Mouse (Mus musculus) stomach, postnatal 0 days (tissue): ENCODE results near the gene Meis3.

Source experiments
- CTCF ChIP-seq: IDR thresholded peaks from 2 replicates; pipeline ENCODE4 v1.5.1; 2016; ENCODE audit warnings: antibody characterized with exemption, low read depth, mild to moderate bottlenecking, moderate library complexity
- EP300 ChIP-seq: optimal IDR thresholded peaks from 2 replicates; pipeline ENCODE3; 2016; ENCODE audit warnings: antibody characterized with exemption

DNA sequence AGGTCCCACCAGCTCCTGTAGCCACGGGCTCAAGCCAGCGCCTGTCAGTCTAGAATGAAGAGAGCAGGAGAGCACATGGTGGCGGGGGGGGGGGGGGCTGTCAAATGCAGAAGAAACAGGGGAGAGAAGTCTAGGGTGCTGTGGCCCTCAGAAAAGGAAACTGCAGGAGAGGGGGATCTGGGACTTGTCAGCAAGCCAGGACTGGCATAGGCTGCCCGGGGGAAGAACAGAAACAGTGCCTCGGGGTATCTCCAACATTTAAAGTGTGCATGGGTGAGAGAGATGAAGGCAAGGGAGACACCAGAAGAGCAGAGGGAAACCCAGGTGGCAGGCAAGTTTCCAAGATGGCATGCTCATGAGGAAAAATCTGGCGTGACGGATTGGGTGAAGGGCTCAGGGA, 12.9 kb upstream of the Meis3 start:
- TF ChIP-seq EP300 (no peak), CTCF (no peak)
